Mouse (Mus musculus) limb, embryonic 14.5 days (tissue): Measurements from ENCODE around the gene C6. TPM values are rescaled to one million over a fixed set of nuclear protein-coding genes. Genes with fewer than 3 reads are reported as not detected.

Experiments
- ATAC-seq: fragments of 200-750 bp; cut with Nextera tagmentation; 2 replicates; pipeline ENCODE4 v1.8.0; 2017; ENCODE audit warnings: low read depth, moderate number of reproducible peaks, moderate TSS enrichment; ENCODE audit not compliant: low FRiP score
- DNase-seq: peaks from one replicate; pipeline ENCODE4 v3.0.0-alpha.2; 2015; ENCODE audit warnings: low spot score
- H3K27ac ChIP-seq: fragments of 300-500 bp; sonication (generic); replicated peaks from 2 replicates; pipeline ENCODE4 v1.5.1; 2014; ENCODE audit warnings: low read depth, mild to moderate bottlenecking, low read length, moderate library complexity, mixed read lengths
- H3K27me3 ChIP-seq: fragments of 300-500 bp; sonication (generic); 2 replicates; pipeline ENCODE4 v1.6.1; 2014; ENCODE audit warnings: low read length, mixed read lengths; ENCODE audit not compliant: control insufficient read depth, insufficient read depth
- H3K36me3 ChIP-seq: fragments of 300-500 bp; sonication (generic); 2 replicates; pipeline ENCODE4 v1.6.1; 2014; ENCODE audit warnings: mild to moderate bottlenecking, low read length, moderate library complexity, mixed read lengths; ENCODE audit not compliant: control insufficient read depth, insufficient read depth
- H3K4me1 ChIP-seq: fragments of 300-500 bp; sonication (generic); 2 replicates; pipeline ENCODE4 v1.6.1; 2014; ENCODE audit warnings: antibody characterized with exemption, low read length, mixed read lengths; ENCODE audit not compliant: control insufficient read depth, insufficient read depth
- H3K4me2 ChIP-seq: fragments of 300-500 bp; sonication (generic); replicated peaks from 2 replicates; pipeline ENCODE4 v1.6.1; 2014; ENCODE audit warnings: low read depth, mild to moderate bottlenecking, low read length, moderate library complexity; ENCODE audit not compliant: severe bottlenecking
- H3K4me3 ChIP-seq: fragments of 300-500 bp; sonication (generic); replicated peaks from 2 replicates; pipeline ENCODE4 v1.5.1; 2014; ENCODE audit warnings: low read length
- H3K9ac ChIP-seq: fragments of 300-500 bp; sonication (generic); 2 replicates; pipeline ENCODE4 v1.6.1; 2014; ENCODE audit warnings: mild to moderate bottlenecking, low read depth, low read length, moderate library complexity; ENCODE audit not compliant: severe bottlenecking
- H3K9me3 ChIP-seq: fragments of 300-500 bp; sonication (generic); 2 replicates; pipeline ENCODE4 v1.6.1; 2016; ENCODE audit warnings: low read length; ENCODE audit not compliant: control insufficient read depth
- POLR2A ChIP-seq: fragments of 200-500 bp; IDR thresholded peaks from 2 replicates; pipeline ENCODE4 v1.8.0; 2012; ENCODE audit warnings: inconsistent platforms, mild to moderate bottlenecking, moderate library complexity, borderline replicate concordance; ENCODE audit not compliant: insufficient read depth, insufficient read length; ENCODE audit errors: extremely low read depth
- WGBS: fragments of 180-500 bp; shearing (Covaris S2); extraction: QIAGEN DNeasy Blood & Tissue Kit; methylation state at CpG from one replicate; pipeline ENCODE4 v1.1.7; 2014; 5-methylcytosine and 5-hydroxymethylcytosine counted together
- polyA plus RNA-seq, 2 experiments: library from polyadenylated mRNA; depleted of rRNA in 1 of 2; stranded (reverse) in 1 of 2; unstranded in 1 of 2; fragments of >200 nt; fragmentation: Nextera tagmentation in 1 of 2; extraction: Ambion mirVana in 1 of 2; gene quantifications; 2 replicates each; pipeline versions ENCODE4 v1.2.1 to v1.2.3; 2012 to 2014

The C6 gene
- polyA plus RNA-seq, 2 experiments, result 0.14 to 0.34 TPM

GRCm38 (mm10) chr15:4790378-4790777, 63.4 kb downstream of the C6 start:
- WGBS, result 12% methylated on average over 3 of the region's 3 CpGs
- no peak for DNase-seq
- H3K36me3 ChIP-seq, result no peaks in the 10 kb centered on the region

GRCm38 (mm10) chr15:4796861-4797260, 69.9 kb downstream of the C6 start:
- H3K27me3 ChIP-seq, result no peaks in the 10 kb centered on the region
- no peak overlapping the region for H3K9ac ChIP-seq
- H3K9me3 ChIP-seq, result no peaks in the 10 kb centered on the region
- 72% methylated on average over 4 of the region's 4 CpGs for WGBS
- no peak for DNase-seq
- H3K4me1 ChIP-seq, result no peaks in the 10 kb centered on the region
- no peak for ATAC-seq
- TF ChIP-seq POLR2A, result no peak
- no peak overlapping the region for H3K4me2 ChIP-seq
- H3K4me3 ChIP-seq, result no peak overlapping the region
- no peaks in the 10 kb centered on the region for H3K36me3 ChIP-seq
- no peak overlapping the region for H3K27ac ChIP-seq

More at GRCm38 (mm10) chr15:4790378-4790777, 63.4 kb downstream of the C6 start:
- H3K9me3 ChIP-seq, result no peaks in the 10 kb centered on the region
- TF ChIP-seq POLR2A, result no peak
- H3K4me1 ChIP-seq, result peaks cover 7% of the 10 kb centered on the region
- H3K4me2 ChIP-seq, result no peak overlapping the region
- no peaks in the 10 kb centered on the region for H3K27me3 ChIP-seq
- no peak for ATAC-seq
- H3K27ac ChIP-seq, result no peak overlapping the region
- H3K9ac ChIP-seq, result no peak overlapping the region
- no peak overlapping the region for H3K4me3 ChIP-seq

- no peaks in the 10 kb centered on the region for H3K9me3 ChIP-seq
- WGBS, result 92% methylated on average over 2 of the region's 2 CpGs
These were observed 77.3 kb downstream of the C6 start for GRCm38 (mm10) chr15:4804256-4804655.

GRCm38 (mm10) chr15:4808131-4808530, 81.2 kb downstream of the C6 start:
- TF ChIP-seq POLR2A, result no peak
- no peak overlapping the region for H3K9ac ChIP-seq

More at GRCm38 (mm10) chr15:4804256-4804655, 77.3 kb downstream of the C6 start:
- Histone ChIP-seq H3K4me3 (no peak overlapping the region), H3K4me1 (no peaks in the 10 kb centered on the region), H3K27me3 (no peaks in the 10 kb centered on the region), H3K9ac (no peak overlapping the region), H3K36me3 (no peaks in the 10 kb centered on the region), H3K4me2 (no peak overlapping the region), H3K27ac (no peak overlapping the region)
- ATAC-seq (no peak), DNase-seq (no peak)
- no peak for TF ChIP-seq POLR2A

GRCm38 (mm10) chr15:4814976-4815375, 88.0 kb downstream of the C6 start:
- DNase-seq (no peak), ATAC-seq (no peak)
- Histone ChIP-seq H3K9ac (no peak overlapping the region), H3K27me3 (no peaks in the 10 kb centered on the region), H3K4me1 (no peaks in the 10 kb centered on the region), H3K36me3 (no peaks in the 10 kb centered on the region), H3K4me3 (no peak overlapping the region), H3K27ac (no peak overlapping the region), H3K9me3 (no peaks in the 10 kb centered on the region), H3K4me2 (no peak overlapping the region)
- 91% methylated on average over 5 of the region's 5 CpGs for WGBS
- no peak for TF ChIP-seq POLR2A

More at GRCm38 (mm10) chr15:4808131-4808530, 81.2 kb downstream of the C6 start:
- no peak for DNase-seq
- no peak overlapping the region for H3K27ac ChIP-seq
- H3K27me3 ChIP-seq, result no peaks in the 10 kb centered on the region
- ATAC-seq, result no peak
- H3K9me3 ChIP-seq, result no peaks in the 10 kb centered on the region
- 83% methylated on average over 5 of the region's 5 CpGs for WGBS
- H3K4me2 ChIP-seq, result no peak overlapping the region
- H3K4me3 ChIP-seq, result no peak overlapping the region
- H3K36me3 ChIP-seq, result no peaks in the 10 kb centered on the region
- H3K4me1 ChIP-seq, result no peaks in the 10 kb centered on the region

- H3K4me1 ChIP-seq, result no peaks in the 10 kb centered on the region
- no peaks in the 10 kb centered on the region for H3K9me3 ChIP-seq
- H3K27ac ChIP-seq, result no peak overlapping the region
- TF ChIP-seq POLR2A, result no peak
- H3K4me2 ChIP-seq, result no peak overlapping the region
- H3K4me3 ChIP-seq, result no peak overlapping the region
- DNase-seq, result no peak
- no peaks in the 10 kb centered on the region for H3K27me3 ChIP-seq
- WGBS, result 82% methylated on average over 2 of the region's 2 CpGs
- H3K9ac ChIP-seq, result no peak overlapping the region
- ATAC-seq, result no peak
- H3K36me3 ChIP-seq, result no peaks in the 10 kb centered on the region
These were observed 88.7 kb downstream of the C6 start for GRCm38 (mm10) chr15:4815711-4816110.
